Mouse (Mus musculus): ENCODE results near the gene Ddn.

DNA sequence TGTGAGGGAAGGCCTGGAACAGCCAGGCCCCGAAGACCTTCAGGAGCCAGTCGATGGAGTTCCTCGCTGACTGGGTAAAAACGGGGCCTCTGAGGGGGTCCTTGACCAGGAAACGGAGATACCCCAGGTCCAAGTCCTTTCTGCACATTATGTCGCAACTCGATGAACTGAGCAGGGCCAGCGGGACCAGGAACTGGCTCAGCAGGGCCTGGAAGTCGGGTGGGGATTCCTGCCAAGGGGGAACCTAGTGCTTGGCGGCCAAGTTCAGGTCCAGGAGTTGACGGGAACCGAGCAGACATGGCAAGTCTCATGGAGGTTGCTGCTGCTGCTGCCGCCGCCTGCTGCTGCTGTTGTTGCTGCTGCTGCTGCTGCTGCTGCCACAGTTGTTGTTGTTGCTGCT lies 41.4 kb upstream of the Ddn start:
- no peak for TF ChIP-seq POLR2A (IDR thresholded peaks at IDR 0.05; ENCODE audit: borderline replicate concordance, extremely low read depth, insufficient read depth, insufficient read length, poor library complexity, severe bottlenecking)
- TF ChIP-seq CTCF (IDR thresholded peaks at IDR 0.05; ENCODE audit: borderline replicate concordance, extremely low read depth, insufficient read depth, insufficient read length), result no peak

Data from brain, embryonic 14.5 days (tissue).